Mouse (Mus musculus): ENCODE results near the gene Esrra.

- TF ChIP-seq POLR2A (IDR thresholded peaks at IDR 0.05; ENCODE audit: control insufficient read depth, extremely low read depth, insufficient read depth, low read length, poor library complexity) (no peak), CTCF (IDR thresholded peaks at IDR 0.05; ENCODE audit: borderline replicate concordance, control insufficient read depth, extremely low read depth, insufficient read depth, low read length, poor library complexity) (no peak)
Measured at GRCm38 (mm10) chr19:6876799-6877198, 44.8 kb downstream of the Esrra start.
